Mouse (Mus musculus): ENCODE measurements around the gene Sbno2.

Sbno2 gene

GRCm38 (mm10) chr10:80123932-80124562, 18.7 kb upstream of the Sbno2 start:
- no peak for DNase-seq (ENCODE audit: low spot score)

GRCm38 (mm10) chr10:80121639-80122038, 16.3 kb upstream of the Sbno2 start:
- no peak for DNase-seq (ENCODE audit: low spot score)

GRCm38 (mm10) chr10:80120146-80120545, 14.8 kb upstream of the Sbno2 start:
- DNase-seq (ENCODE audit: low spot score): no peak

GRCm38 (mm10) chr10:80118552-80118951, 13.2 kb upstream of the Sbno2 start:
- DNase-seq (ENCODE audit: low spot score): no peak

- DNase-seq (ENCODE audit: low spot score): no peak
These were observed 12.4 kb upstream of the Sbno2 start for GRCm38 (mm10) chr10:80117736-80118135.

- no peak for DNase-seq (ENCODE audit: low spot score)
These were observed 11.7 kb upstream of the Sbno2 start for GRCm38 (mm10) chr10:80116927-80117691.

- DNase-seq (ENCODE audit: low spot score): no peak
These were observed 11.2 kb upstream of the Sbno2 start for GRCm38 (mm10) chr10:80116563-80116926.

- no peak for DNase-seq (ENCODE audit: low spot score)
These were observed 10.6 kb upstream of the Sbno2 start for GRCm38 (mm10) chr10:80115944-80116335.

GRCm38 (mm10) chr10:80115290-80115943, 10.0 kb upstream of the Sbno2 start, which contains the start of gene Stk11:
Gene Stk11, plus strand, starts transcription at chr10:80115803.
- DNase-seq (ENCODE audit: low spot score): peak; percentile 100

GRCm38 (mm10) chr10:80114341-80115284, 9.2 kb upstream of the Sbno2 start:
- peak; percentile 93 for DNase-seq (ENCODE audit: low spot score)

GRCm38 (mm10) chr10:80107678-80108077, 2.3 kb upstream of the Sbno2 start:
- no peak for DNase-seq (ENCODE audit: low spot score)

- DNase-seq (ENCODE audit: low spot score): no peak
These were observed 555 bp upstream of the Sbno2 start for GRCm38 (mm10) chr10:80105926-80106325.

GRCm38 (mm10) chr10:80104181-80104580, 1.2 kb downstream of the Sbno2 start:
- no peak for DNase-seq (ENCODE audit: low spot score)

GRCm38 (mm10) chr10:80103032-80103431, 2.3 kb downstream of the Sbno2 start:
- DNase-seq (ENCODE audit: low spot score): no peak

GRCm38 (mm10) chr10:80102216-80102915, 3.0 kb downstream of the Sbno2 start:
- DNase-seq (ENCODE audit: low spot score): peak; percentile 84

- no peak for DNase-seq (ENCODE audit: low spot score)
These were observed 4.4 kb downstream of the Sbno2 start for GRCm38 (mm10) chr10:80100982-80101381.

GRCm38 (mm10) chr10:80098630-80099029, 6.7 kb downstream of the Sbno2 start:
- no peak for DNase-seq (ENCODE audit: low spot score)

GRCm38 (mm10) chr10:80097275-80097674, 8.1 kb downstream of the Sbno2 start:
- DNase-seq (ENCODE audit: low spot score): peak; percentile 61

- no peak for DNase-seq (ENCODE audit: low spot score)
These were observed 9.8 kb downstream of the Sbno2 start for GRCm38 (mm10) chr10:80095547-80095946.

GRCm38 (mm10) chr10:80094684-80095083, 10.7 kb downstream of the Sbno2 start:
- no peak for DNase-seq (ENCODE audit: low spot score)

- DNase-seq (ENCODE audit: low spot score): no peak
These were observed 11.3 kb downstream of the Sbno2 start for GRCm38 (mm10) chr10:80094085-80094484.

Measured in yolk sac, embryonic 10.5 days (tissue).